9 mouse cellular contexts compared by ENCODE assay signal in the genomic region with DNA sequence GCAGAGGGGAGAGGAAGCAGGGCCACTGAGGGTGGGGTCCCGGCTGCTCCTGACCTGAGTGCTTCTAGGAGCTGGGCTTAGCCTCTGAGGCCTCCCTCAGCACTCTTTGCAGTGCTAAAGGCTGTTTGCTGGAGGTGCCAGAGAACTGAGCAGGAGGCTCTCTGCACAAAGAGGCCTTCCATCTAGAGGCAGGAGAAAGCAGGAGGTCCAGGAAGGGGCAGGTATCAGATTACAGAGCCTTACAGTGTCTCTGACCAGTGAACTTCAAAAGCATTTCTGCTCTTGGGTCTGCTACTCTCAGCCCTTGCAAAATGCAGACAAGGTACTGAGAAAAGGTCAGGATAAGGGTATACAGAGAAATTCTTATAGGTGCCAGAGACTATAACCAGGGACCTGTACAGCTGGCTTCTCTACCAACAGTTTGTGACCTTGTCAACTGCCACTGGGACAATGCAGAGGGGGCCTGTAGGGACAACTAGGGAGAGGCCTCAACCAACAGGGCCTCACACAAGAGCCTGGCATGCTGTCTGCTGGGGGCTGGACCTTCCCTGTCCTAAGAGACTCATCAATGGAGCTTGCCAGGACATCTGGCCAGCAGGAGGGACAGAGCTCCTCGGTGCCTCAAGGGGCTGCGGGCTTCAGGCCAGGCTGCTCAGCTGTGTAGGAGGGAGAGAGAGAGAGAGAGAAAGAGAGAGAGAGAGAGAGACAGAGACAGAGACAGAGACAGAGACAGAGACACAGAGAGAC.
DNase-seq lines count a peak whose midpoint lies in the region; ATAC-seq and TF ChIP-seq lines count a peak whose summit lies in the region.
"Had no signal": no experiment of that assay in that cellular context is flagged by ENCODE, and none has a peak within 500 bp of the region (broad histone marks: within the 10 kb centered on the region; RNA-seq: fewer than 3 reads in every experiment).

No protein-coding gene starts in this region.

- H3K4me1 ChIP-seq in neural tube, embryonic 15.5 days: 0 out of 2 replicates have a peak, but pooled peaks cover 6% of the 10 kb centered on the region
- H3K4me1 ChIP-seq in intestine, embryonic 14.5 days (replicated peaks; ENCODE audit: control insufficient read depth, insufficient read depth, low read length): peaks cover 5% of the 10 kb centered on the region
- peaks cover 5% of the 10 kb centered on the region; the same call in 1 of the 2 replicates for H3K4me1 ChIP-seq in stomach, postnatal 0 days (replicated peaks; ENCODE audit: control insufficient read depth, insufficient read depth)
- H3K4me1 ChIP-seq: forebrain, embryonic 15.5 days had no signal

- ATAC-seq in neural tube, embryonic 15.5 days (ENCODE audit: low FRiP score): no peak
- 0 out of 2 replicates have a peak, but pooled peaks have one; percentile 15 for ATAC-seq in intestine, embryonic 14.5 days (replicated peaks; ENCODE audit: low FRiP score, low TSS enrichment, low read depth)
- ATAC-seq in stomach, postnatal 0 days (ENCODE audit: low FRiP score, low TSS enrichment): no peak
- ATAC-seq: forebrain, embryonic 15.5 days had no signal

- no peak overlapping the region for H3K4me2 ChIP-seq in neural tube, embryonic 15.5 days
- no peak overlapping the region for H3K4me2 ChIP-seq in intestine, embryonic 14.5 days (ENCODE audit: low read length)
- H3K4me2 ChIP-seq in stomach, postnatal 0 days (replicated peaks; ENCODE audit: low read depth): no peak overlapping the region
- H3K4me2 ChIP-seq: forebrain, embryonic 15.5 days had no signal

- intact Hi-C loops in gastrocnemius, postnatal 36 days (cut with DNase I): no loop called here

- H3K4me3 ChIP-seq in neural tube, embryonic 15.5 days (replicated peaks): no peak overlapping the region
- H3K4me3 ChIP-seq in intestine, embryonic 14.5 days (ENCODE audit: low read depth, low read length): no peak overlapping the region
- no peak overlapping the region for H3K4me3 ChIP-seq in stomach, postnatal 0 days (ENCODE audit: low read depth, low read length)
- H3K4me3 ChIP-seq: forebrain, embryonic 15.5 days had no signal

- 45% methylated on average over 3 of the region's 3 CpGs for WGBS in neural tube, embryonic 15.5 days
- WGBS in intestine, embryonic 14.5 days: 21% methylated on average over 3 of the region's 3 CpGs
- WGBS in stomach, postnatal 0 days: 23% methylated on average over 3 of the region's 3 CpGs

- H3K27ac ChIP-seq in neural tube, embryonic 15.5 days (replicated peaks): no peak overlapping the region
- H3K27ac ChIP-seq in intestine, embryonic 14.5 days (ENCODE audit: low read depth): no peak overlapping the region; the same call in 1 of the 2 replicates
- H3K27ac ChIP-seq in stomach, postnatal 0 days (replicated peaks): no peak overlapping the region; the same call in 1 of the 2 replicates
- H3K27ac ChIP-seq: forebrain, embryonic 15.5 days had no signal

- DNase-seq in neural tube, embryonic 10.5 days (ENCODE audit: extremely low spot score, low spot score): peak; percentile 27
- peak; percentile 71 to 81 for DNase-seq in gastrocnemius, postnatal 36 days
- peak; percentile 53 for DNase-seq in intestine, embryonic 14.5 days (ENCODE audit: low spot score)
- no peak for DNase-seq in stomach, postnatal 0 days (ENCODE audit: low spot score)
- DNase-seq in cerebellum, postnatal 25 days: no peak
- no peak for DNase-seq in right cerebral cortex, adult 2 months (ENCODE audit: low spot score in 2 of 2)
- no peak for DNase-seq in thymus, postnatal 14 days

- no peaks in the 10 kb centered on the region for H3K27me3 ChIP-seq in neural tube, embryonic 15.5 days (replicated peaks)
- H3K27me3 ChIP-seq in intestine, embryonic 14.5 days (replicated peaks; ENCODE audit: control insufficient read depth, insufficient read depth, low read length): no peaks in the 10 kb centered on the region
- no peaks in the 10 kb centered on the region for H3K27me3 ChIP-seq in stomach, postnatal 0 days (ENCODE audit: control insufficient read depth, insufficient read depth, low read length)
- H3K27me3 ChIP-seq: forebrain, embryonic 15.5 days had no signal

- TF ChIP-seq EP300 in stomach, postnatal 0 days (optimal IDR thresholded peaks at IDR 0.05): no peak

- H3K9me3 ChIP-seq in neural tube, embryonic 15.5 days (replicated peaks): no peaks in the 10 kb centered on the region
- H3K9me3 ChIP-seq in intestine, embryonic 14.5 days (ENCODE audit: control insufficient read depth, low read length): no peaks in the 10 kb centered on the region
- H3K9me3 ChIP-seq in stomach, postnatal 0 days (ENCODE audit: control insufficient read depth, low read length): no peaks in the 10 kb centered on the region
- H3K9me3 ChIP-seq: forebrain, embryonic 15.5 days had no signal

- H3K36me3 ChIP-seq in neural tube, embryonic 15.5 days: no peaks in the 10 kb centered on the region
- H3K36me3 ChIP-seq in intestine, embryonic 14.5 days (ENCODE audit: control insufficient read depth, insufficient read depth, low read length): no peaks in the 10 kb centered on the region
- no peaks in the 10 kb centered on the region for H3K36me3 ChIP-seq in stomach, postnatal 0 days (ENCODE audit: control insufficient read depth, insufficient read depth, low read length)
- H3K36me3 ChIP-seq: forebrain, embryonic 15.5 days had no signal

- peak; percentile 23; the same call in 1 of the 2 replicates for TF ChIP-seq CTCF in stomach, postnatal 0 days (IDR thresholded peaks at IDR 0.05; ENCODE audit: low read depth)

- no peak overlapping the region for H3K9ac ChIP-seq in neural tube, embryonic 15.5 days (replicated peaks)
- H3K9ac ChIP-seq in intestine, embryonic 14.5 days (ENCODE audit: low read length): no peak overlapping the region
- H3K9ac ChIP-seq in stomach, postnatal 0 days (ENCODE audit: low read length): no peak overlapping the region
- H3K9ac ChIP-seq: forebrain, embryonic 15.5 days had no signal

Comparison
In these comparisons a context has a peak if more than half of its experiments do, and no peak if none do; other contexts are left out.
1. DNase-seq: peak in neural tube, embryonic 10.5 days (single experiment), gastrocnemius, postnatal 36 days (2 of 2) and intestine, embryonic 14.5 days (single experiment); none in stomach, postnatal 0 days (single experiment), cerebellum, postnatal 25 days (0 of 2), right cerebral cortex, adult 2 months (0 of 2) and thymus, postnatal 14 days (single experiment).